Mouse (Mus musculus) spleen, adult 2 months (tissue): ENCODE data around the gene Cdh4.

Source experiments
- CTCF ChIP-seq: fragments of 200-500 bp; IDR thresholded peaks from 2 replicates; pipeline ENCODE4 v1.5.1; 2011; ENCODE audit warnings: mild to moderate bottlenecking, inconsistent platforms; ENCODE audit not compliant: insufficient read depth, insufficient read length, insufficient replicate concordance; ENCODE audit errors: extremely low read depth
- POLR2A ChIP-seq: fragments of 200-500 bp; IDR thresholded peaks from 2 replicates; pipeline ENCODE4 v1.6.1; 2011; ENCODE audit warnings: low read depth, low read length, inconsistent platforms

DNA sequence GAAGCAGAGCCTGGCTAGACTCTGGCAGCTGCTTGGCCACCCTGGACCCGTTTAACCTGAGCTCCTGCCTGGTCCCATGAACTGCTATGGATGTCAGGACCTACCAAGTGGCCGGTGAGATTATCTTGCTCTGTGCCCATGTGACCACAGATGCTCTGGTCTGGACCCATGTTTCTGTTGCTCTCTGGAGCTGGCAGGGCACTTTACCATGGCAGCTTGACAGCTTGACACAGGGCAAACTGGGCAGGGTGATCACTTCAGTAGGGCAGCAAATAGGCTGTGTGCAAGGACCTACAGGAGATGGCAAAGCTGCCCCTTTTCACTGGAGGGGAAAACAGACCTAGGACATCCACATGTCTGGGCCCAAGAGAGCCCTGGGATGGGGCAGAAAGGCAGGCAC lies 454.7 kb downstream of the Cdh4 start:
- no peak for TF ChIP-seq CTCF
- TF ChIP-seq POLR2A, result no peak
